Mouse (Mus musculus) midbrain, postnatal 0 days (tissue): ENCODE data around the gene Gm20388. TPM values are rescaled to one million over a fixed set of nuclear protein-coding genes. Genes with fewer than 3 reads are reported as not detected.

Source experiments
- ATAC-seq: fragments of 200-750 bp; cut with Nextera tagmentation; 2 replicates; pipeline ENCODE4 v1.8.0; 2017; ENCODE audit warnings: moderate number of reproducible peaks, mild to moderate bottlenecking, moderate TSS enrichment, moderate library complexity; ENCODE audit not compliant: low FRiP score
- DNase-seq: peaks from one replicate; pipeline ENCODE4 v3.0.0-alpha.2; 2015; ENCODE audit warnings: low spot score
- H3K27ac ChIP-seq: fragments of 300-500 bp; sonication (generic); 2 replicates; pipeline ENCODE4 v1.5.1; 2014; ENCODE audit warnings: low read depth, mild to moderate bottlenecking, low read length, mixed read lengths
- H3K27me3 ChIP-seq: fragments of 300-500 bp; sonication (generic); 2 replicates; pipeline ENCODE4 v1.6.1; 2014; ENCODE audit warnings: low read length, control low read depth, mixed read lengths; ENCODE audit not compliant: insufficient read depth
- H3K36me3 ChIP-seq: fragments of 300-500 bp; sonication (generic); 2 replicates; pipeline ENCODE4 v1.6.1; 2014; ENCODE audit warnings: low read length, control low read depth, mixed read lengths; ENCODE audit not compliant: insufficient read depth
- H3K4me1 ChIP-seq: fragments of 300-500 bp; sonication (generic); 2 replicates; pipeline ENCODE4 v1.6.1; 2014; ENCODE audit warnings: mild to moderate bottlenecking, control low read depth, antibody characterized with exemption, low read length, mixed read lengths; ENCODE audit not compliant: insufficient read depth
- H3K4me2 ChIP-seq: fragments of 300-500 bp; sonication (generic); 2 replicates; pipeline ENCODE4 v1.6.1; 2014; ENCODE audit warnings: low read depth, mild to moderate bottlenecking, low read length, mixed read lengths; ENCODE audit not compliant: poor library complexity, severe bottlenecking
- H3K4me3 ChIP-seq: fragments of 300-500 bp; sonication (generic); 2 replicates; pipeline ENCODE4 v1.5.1; 2014; ENCODE audit warnings: low read depth, mild to moderate bottlenecking, low read length, moderate library complexity
- H3K9ac ChIP-seq: fragments of 300-500 bp; sonication (generic); replicated peaks from 2 replicates; pipeline ENCODE4 v1.6.1; 2014; ENCODE audit warnings: mild to moderate bottlenecking, low read length, moderate library complexity, mixed read lengths; ENCODE audit not compliant: poor library complexity, severe bottlenecking
- H3K9me3 ChIP-seq: fragments of 300-500 bp; sonication (generic); 2 replicates; pipeline ENCODE4 v1.6.1; 2016; ENCODE audit warnings: low read length, control low read depth
- CTCF ChIP-seq: IDR thresholded peaks from 2 replicates; pipeline ENCODE4 v1.5.1; 2016; ENCODE audit warnings: antibody characterized with exemption, mild to moderate bottlenecking
- WGBS: fragments of 180-500 bp; shearing (Covaris S2); extraction: QIAGEN DNeasy Blood & Tissue Kit; methylation state at CpG from one replicate; pipeline ENCODE4 v1.1.7; 2014; 5-methylcytosine and 5-hydroxymethylcytosine counted together
- polyA plus RNA-seq: library from polyadenylated mRNA; unstranded; fragments of >200 nt; fragmentation: Nextera tagmentation; extraction: Ambion mirVana; gene quantifications from 2 replicates; pipeline ENCODE4 v1.2.1, GENCODE M21; 2015
- total RNA-seq: library from RNA; depleted of rRNA; stranded (reverse); fragments of >200 nt; gene quantifications from 2 replicates; pipeline ENCODE4 v1.2.3, GENCODE M21; 2014

The Gm20388 gene
- total and polyA plus RNA-seq, 2 experiments from 2014 or later: 74.2 TPM; not detected in 1

DNA sequence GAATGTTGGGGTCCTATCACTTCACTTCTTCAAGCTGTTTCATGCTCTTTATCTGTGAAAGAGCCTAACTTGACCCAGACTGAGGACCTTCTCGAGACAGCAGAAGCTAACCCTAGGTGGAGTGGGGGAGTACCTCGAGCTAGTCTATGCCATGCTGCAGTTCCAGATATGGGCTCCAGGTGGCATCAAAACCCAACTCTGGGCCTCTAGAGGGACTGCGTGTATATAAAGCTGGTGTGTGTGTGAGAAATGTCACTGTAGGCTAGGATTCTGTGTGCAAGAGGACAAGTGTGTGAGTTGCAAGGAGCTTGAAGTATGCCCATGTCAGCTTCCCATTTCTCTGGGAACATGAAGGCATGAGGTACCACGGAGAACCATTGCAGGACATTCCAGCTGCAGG is 370.8 kb downstream of the Gm20388 start:
- 20% methylated on average over 4 of the region's 4 CpGs for WGBS
- ATAC-seq (peak; percentile 59; the same call in 1 of the 2 replicates), DNase-seq (peak; percentile 90)
- no peaks in the 10 kb centered on the region for H3K9me3 ChIP-seq
- H3K4me1 ChIP-seq: peaks cover 26% of the 10 kb centered on the region
- no peak overlapping the region for H3K4me2 ChIP-seq
- H3K36me3 ChIP-seq: no peaks in the 10 kb centered on the region
- peak; percentile 99 for TF ChIP-seq CTCF
- H3K27ac ChIP-seq: no peak overlapping the region
- H3K9ac ChIP-seq: no peak overlapping the region
- H3K27me3 ChIP-seq: peaks cover 4% of the 10 kb centered on the region; the same call in 1 of the 2 replicates
- no peak overlapping the region for H3K4me3 ChIP-seq

GRCm38 (mm10) chr8:120282465-120282864 is 371.8 kb downstream of the Gm20388 start:
- WGBS: 43% methylated on average over 5 of the region's 5 CpGs
- no peak for TF ChIP-seq CTCF
- Histone ChIP-seq H3K4me1 (peaks cover 19% of the 10 kb centered on the region; the same call in 1 of the 2 replicates), H3K27ac (no peak overlapping the region), H3K4me3 (no peak overlapping the region), H3K4me2 (no peak overlapping the region), H3K36me3 (no peaks in the 10 kb centered on the region), H3K9ac (no peak overlapping the region; the same call in 1 of the 2 replicates), H3K9me3 (no peaks in the 10 kb centered on the region), H3K27me3 (peaks cover 4% of the 10 kb centered on the region; the same call in 1 of the 2 replicates)
- DNase-seq: no peak
- ATAC-seq: no peak

DNA sequence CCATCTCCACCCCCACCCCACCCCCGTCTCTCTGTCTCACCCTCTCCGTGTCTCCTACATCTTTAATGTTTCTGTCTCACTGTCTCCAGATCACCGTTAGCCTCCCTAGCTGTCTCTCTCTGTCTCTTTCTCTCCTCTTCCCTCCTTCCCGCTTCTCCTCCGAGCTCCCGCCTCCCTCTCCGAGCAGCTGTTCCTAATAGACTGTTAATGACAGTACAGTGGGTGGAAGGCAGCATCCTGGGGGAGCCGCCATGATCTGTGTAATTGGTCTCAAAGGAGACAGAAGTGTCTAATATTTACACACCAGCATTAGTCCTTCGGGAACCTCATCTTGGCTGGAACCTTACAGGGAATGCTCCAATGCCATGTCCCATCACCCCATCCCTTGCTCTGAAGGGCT is 373.6 kb downstream of the Gm20388 start:
- WGBS: 28% methylated on average over 9 of the region's 9 CpGs
- H3K9me3 ChIP-seq: no peaks in the 10 kb centered on the region
- no peak for DNase-seq
- peak overlapping the region; percentile 27; the same call in 1 of the 2 replicates for H3K27ac ChIP-seq
- H3K4me1 ChIP-seq: peaks cover 23% of the 10 kb centered on the region; the same call in 1 of the 2 replicates
- ATAC-seq: no peak
- H3K9ac ChIP-seq: 0 out of 2 replicates have a peak overlapping the region, but pooled peaks have one; percentile 36
- no peak overlapping the region for H3K4me2 ChIP-seq
- H3K4me3 ChIP-seq: no peak overlapping the region
- H3K36me3 ChIP-seq: no peaks in the 10 kb centered on the region
- peaks cover 4% of the 10 kb centered on the region; the same call in 1 of the 2 replicates for H3K27me3 ChIP-seq
- TF ChIP-seq CTCF: no peak

- Histone ChIP-seq H3K27me3 (peaks cover 4% of the 10 kb centered on the region; the same call in 1 of the 2 replicates), H3K27ac (0 out of 2 replicates have a peak overlapping the region, but pooled peaks have one; percentile 27), H3K4me2 (no peak overlapping the region), H3K4me1 (peaks cover 28% of the 10 kb centered on the region; the same call in 1 of the 2 replicates), H3K9ac (no peak overlapping the region), H3K4me3 (no peak overlapping the region), H3K9me3 (no peaks in the 10 kb centered on the region), H3K36me3 (no peaks in the 10 kb centered on the region)
- no peak for TF ChIP-seq CTCF
- no peak for DNase-seq
- 52% methylated on average over 3 of the region's 3 CpGs for WGBS
- ATAC-seq: no peak
These were observed 374.4 kb downstream of the Gm20388 start for GRCm38 (mm10) chr8:120285033-120285432.

- Histone ChIP-seq H3K4me3 (no peak overlapping the region), H3K27me3 (no peaks in the 10 kb centered on the region; the same call in 1 of the 2 replicates), H3K36me3 (no peaks in the 10 kb centered on the region), H3K9me3 (no peaks in the 10 kb centered on the region), H3K27ac (no peak overlapping the region), H3K4me1 (peaks cover 28% of the 10 kb centered on the region), H3K9ac (no peak overlapping the region), H3K4me2 (no peak overlapping the region)
- TF ChIP-seq CTCF: no peak
- DNase-seq (no peak), ATAC-seq (no peak)
- 52% methylated on average over 9 of the region's 9 CpGs for WGBS
These were observed 375.2 kb downstream of the Gm20388 start for GRCm38 (mm10) chr8:120285878-120286277.

GRCm38 (mm10) chr8:120288122-120288908 is 377.7 kb downstream of the Gm20388 start:
- Histone ChIP-seq H3K9me3 (no peaks in the 10 kb centered on the region), H3K27me3 (no peaks in the 10 kb centered on the region), H3K9ac (no peak overlapping the region), H3K4me2 (no peak overlapping the region), H3K36me3 (no peaks in the 10 kb centered on the region), H3K4me3 (no peak overlapping the region), H3K27ac (no peak overlapping the region), H3K4me1 (peaks cover 48% of the 10 kb centered on the region)
- ATAC-seq (0 out of 2 replicates have a peak, but pooled peaks have one; percentile 17), DNase-seq (peak; percentile 75)
- WGBS: 45% methylated on average over 21 of the region's 21 CpGs
- TF ChIP-seq CTCF: peak; percentile 84
